Mouse (Mus musculus) right cerebral cortex, adult 2 months (tissue): ENCODE results near the gene Slco2b1.
A peak's percentile ranks its signal among the peaks of the same experiment; 100 is the strongest.
"Not testable (repeated sequence)": the region's sequence is repeated elsewhere in the genome, so short reads cannot be mapped to it uniquely, and the experiment has no call there.

Source experiments
- DNase-seq, 2 experiments: peaks; one replicate each; pipeline ENCODE4 v3.0.0; 2021 to 2022; ENCODE audit warnings: low spot score in 2 of 2

The Slco2b1 gene

GRCm38 (mm10) chr7:99711166-99711565 lies at the start of gene Slco2b1:
Slco2b1 (minus strand) TSS chr7:99711340.
- no peak for DNase-seq

GRCm38 (mm10) chr7:99739276-99739675 lies 28.1 kb upstream of the Slco2b1 start:
- DNase-seq = peak; percentile 39 to 54

- DNase-seq = not testable (repeated sequence)
These were observed 24.4 kb upstream of the Slco2b1 start for GRCm38 (mm10) chr7:99735491-99735890.

GRCm38 (mm10) chr7:99734612-99735011 lies 23.5 kb upstream of the Slco2b1 start:
- no peak for DNase-seq

- no peak for DNase-seq
These were observed 18.8 kb upstream of the Slco2b1 start, which contains the start of gene Olfr520 for GRCm38 (mm10) chr7:99729973-99730372. Olfr520 (plus strand) TSS chr7:99730273.

- no peak for DNase-seq
These were observed 5.4 kb upstream of the Slco2b1 start for GRCm38 (mm10) chr7:99716536-99716935.

- DNase-seq = no peak
These were observed 1.3 kb upstream of the Slco2b1 start for GRCm38 (mm10) chr7:99712431-99712830.

- peak; percentile 53 to 61 for DNase-seq
These were observed 664 bp downstream of the Slco2b1 start for GRCm38 (mm10) chr7:99710476-99710875.

GRCm38 (mm10) chr7:99709992-99710391 lies 1.1 kb downstream of the Slco2b1 start:
- no peak for DNase-seq

GRCm38 (mm10) chr7:99708750-99709149 lies 2.4 kb downstream of the Slco2b1 start:
- DNase-seq = no peak

- peak; percentile 61 to 72 for DNase-seq
These were observed 2.8 kb downstream of the Slco2b1 start for GRCm38 (mm10) chr7:99708301-99708721.

- DNase-seq = no peak
These were observed 3.5 kb downstream of the Slco2b1 start for GRCm38 (mm10) chr7:99707671-99708070.

- no peak for DNase-seq
These were observed 4.0 kb downstream of the Slco2b1 start for GRCm38 (mm10) chr7:99707038-99707595.

GRCm38 (mm10) chr7:99706341-99707037 lies 4.7 kb downstream of the Slco2b1 start:
- no peak for DNase-seq

- no peak for DNase-seq
These were observed 6.2 kb downstream of the Slco2b1 start for GRCm38 (mm10) chr7:99704736-99705519.

GRCm38 (mm10) chr7:99702201-99702600 lies 8.9 kb downstream of the Slco2b1 start:
- DNase-seq = no peak

GRCm38 (mm10) chr7:99700641-99701040 lies 10.5 kb downstream of the Slco2b1 start:
- no peak for DNase-seq

GRCm38 (mm10) chr7:99699709-99700151 lies 11.4 kb downstream of the Slco2b1 start:
- no peak for DNase-seq

GRCm38 (mm10) chr7:99699106-99699505 lies 12.0 kb downstream of the Slco2b1 start:
- DNase-seq = no peak

- no peak for DNase-seq
These were observed 12.6 kb downstream of the Slco2b1 start for GRCm38 (mm10) chr7:99698576-99698975.

GRCm38 (mm10) chr7:99695471-99696057 lies 15.6 kb downstream of the Slco2b1 start:
- DNase-seq = no peak

GRCm38 (mm10) chr7:99694424-99694823 lies 16.7 kb downstream of the Slco2b1 start:
- not testable (repeated sequence) for DNase-seq
